Mouse (Mus musculus): ENCODE data around the gene Dusp7.

Gene Dusp7

GRCm38 (mm10) chr9:106355217-106355974, 13.0 kb upstream of the Dusp7 start:
- no peak for DNase-seq (ENCODE audit: low spot score)

DNA sequence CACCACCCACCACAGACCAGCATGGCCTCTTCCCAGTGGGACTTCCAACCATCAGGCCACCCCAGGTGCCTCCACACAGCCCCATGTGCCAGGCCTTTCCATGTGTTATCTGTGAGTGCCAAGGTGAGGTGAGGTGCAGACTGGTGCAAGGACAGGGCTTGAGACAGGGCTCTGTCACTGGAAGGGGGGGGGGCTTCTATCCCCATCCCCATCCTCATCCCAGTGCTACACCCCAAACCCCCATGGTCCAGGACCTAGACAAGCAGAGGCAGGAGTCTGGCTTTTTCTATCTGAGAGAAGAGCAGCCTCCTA, 12.5 kb upstream of the Dusp7 start:
- no peak for DNase-seq (ENCODE audit: low spot score)

DNA sequence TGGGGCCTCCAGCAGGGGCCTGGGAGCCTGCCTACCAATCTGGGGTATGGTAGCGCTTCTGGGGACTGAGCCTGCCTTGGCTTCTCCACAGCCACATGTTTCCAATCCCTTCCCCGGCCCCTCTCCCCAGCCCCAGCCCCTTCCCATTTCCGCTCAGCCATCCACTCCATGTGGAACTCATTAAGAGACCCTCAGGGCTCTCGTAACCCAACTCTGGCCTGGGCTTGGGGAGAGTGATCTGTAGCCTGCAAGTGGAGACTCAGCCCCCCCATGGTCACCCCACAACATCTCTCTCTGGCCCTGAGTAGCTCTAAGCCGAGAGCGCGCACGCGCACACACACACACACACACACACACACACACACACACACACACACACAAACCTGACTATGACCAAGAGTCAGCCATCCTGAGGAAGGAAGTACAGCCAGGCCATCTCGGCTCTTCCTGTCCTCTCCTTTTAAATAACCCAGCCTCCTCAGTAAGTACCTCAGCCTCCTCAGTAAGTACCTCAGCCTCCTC, 12.0 kb upstream of the Dusp7 start:
- DNase-seq (ENCODE audit: low spot score) = no peak

DNA sequence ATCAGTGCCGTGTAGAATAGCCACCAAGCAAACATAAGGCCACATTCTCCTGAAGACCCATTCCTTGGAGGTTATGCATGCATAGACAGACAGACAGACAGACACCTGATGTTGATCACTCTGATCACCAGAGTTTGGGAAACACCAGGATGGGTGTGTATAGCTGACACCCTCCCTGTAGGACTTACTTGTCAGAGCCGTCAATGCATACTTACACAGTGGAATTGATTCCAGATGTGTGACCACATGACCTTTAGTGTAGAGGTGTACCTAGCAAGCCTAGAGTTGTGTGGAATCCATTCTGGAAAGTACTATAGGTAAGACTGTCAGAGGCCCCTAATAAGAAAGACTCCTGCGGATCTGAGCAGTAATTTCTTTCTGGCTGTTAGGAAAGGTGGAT, 11.3 kb upstream of the Dusp7 start:
- no peak for DNase-seq (ENCODE audit: low spot score)

- no peak for DNase-seq (ENCODE audit: low spot score)
Observed at GRCm38 (mm10) chr9:106359297-106359696, 9.1 kb upstream of the Dusp7 start.

GRCm38 (mm10) chr9:106361140-106361539, 7.3 kb upstream of the Dusp7 start:
- DNase-seq (ENCODE audit: low spot score) = no peak

GRCm38 (mm10) chr9:106365333-106365732, 3.1 kb upstream of the Dusp7 start:
- no peak for DNase-seq (ENCODE audit: low spot score)

DNA sequence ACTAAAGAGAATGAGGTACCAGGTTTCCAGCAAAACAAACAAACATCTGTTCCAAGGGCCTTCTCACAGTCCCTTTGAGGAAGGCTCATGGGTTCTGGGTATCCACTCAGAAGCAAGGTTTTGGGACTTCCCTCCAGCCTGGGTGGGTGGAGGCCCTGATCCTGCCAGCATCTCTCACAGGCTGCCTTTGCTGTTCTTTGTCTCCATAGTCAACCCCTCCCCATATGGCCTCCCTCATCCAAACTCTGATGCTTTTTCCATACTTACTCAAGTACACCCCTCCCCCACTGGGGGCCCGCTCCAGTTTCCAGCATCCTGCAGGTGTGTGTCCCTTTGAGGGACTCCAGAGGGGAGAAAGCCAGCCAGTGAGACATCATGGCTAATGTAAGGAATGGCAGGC, 2.2 kb upstream of the Dusp7 start:
- DNase-seq (ENCODE audit: low spot score) = no peak

DNA sequence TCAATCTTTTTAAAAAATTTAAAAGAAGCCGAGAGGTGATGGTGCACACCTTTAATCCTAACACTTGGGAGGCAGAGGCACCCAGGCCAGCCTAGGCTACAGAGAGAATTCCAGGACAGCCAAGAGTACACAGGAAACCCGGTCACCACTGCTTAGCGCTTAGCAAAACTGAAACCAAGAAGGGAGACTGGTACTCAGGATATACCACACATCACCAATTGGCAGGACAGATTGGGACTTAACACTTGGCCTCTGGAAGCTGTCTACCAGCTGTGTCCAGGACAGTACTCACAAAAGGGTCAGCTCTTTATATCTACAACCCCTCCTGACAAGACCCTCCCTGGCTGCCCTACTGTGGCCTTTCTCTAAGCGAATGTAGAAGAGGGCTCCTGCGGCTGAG, 1.4 kb upstream of the Dusp7 start:
- DNase-seq (ENCODE audit: low spot score) = no peak

- peak; percentile 90 for DNase-seq (ENCODE audit: low spot score)
Observed at GRCm38 (mm10) chr9:106367592-106368111, 780 bp upstream of the Dusp7 start.

GRCm38 (mm10) chr9:106368831-106369501, 534 bp downstream of the Dusp7 start:
- DNase-seq (ENCODE audit: low spot score) = no peak

DNA sequence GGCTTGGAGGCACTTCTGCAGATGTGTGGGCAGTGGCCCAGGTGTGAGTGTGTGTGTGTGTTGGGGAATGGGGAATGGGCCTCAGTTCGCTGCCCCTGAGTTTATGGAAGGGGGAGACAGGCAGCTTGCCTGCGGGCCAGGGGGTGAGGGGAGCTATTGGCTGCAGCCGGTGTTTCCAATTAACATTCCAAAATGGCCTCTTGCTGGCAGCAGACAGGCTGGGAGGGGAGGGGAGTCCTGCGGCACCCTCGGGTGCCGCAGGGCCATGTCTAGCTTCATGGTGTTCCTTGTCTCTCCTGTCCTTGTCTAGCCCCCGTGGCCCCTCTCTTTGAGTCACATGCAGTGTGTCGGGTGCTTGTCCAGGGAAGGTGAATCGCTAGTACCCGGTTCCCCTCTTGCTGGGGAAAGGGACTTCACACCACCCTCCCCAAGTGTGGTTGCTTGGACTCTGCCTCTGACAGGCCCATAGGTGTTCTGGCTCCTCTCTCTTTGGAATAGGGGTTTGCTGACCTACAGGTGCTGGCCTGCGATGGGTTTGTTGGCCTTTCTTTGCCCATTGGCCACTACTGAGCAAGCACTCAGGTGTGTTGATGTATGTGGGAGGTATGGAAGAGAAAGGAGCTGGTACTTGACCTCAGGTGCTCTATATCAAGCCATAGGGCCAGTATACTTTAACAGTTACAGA, 1.5 kb downstream of the Dusp7 start:
- no peak for DNase-seq (ENCODE audit: low spot score)

- DNase-seq (ENCODE audit: low spot score) = no peak
Observed at GRCm38 (mm10) chr9:106370620-106371383, 2.4 kb downstream of the Dusp7 start.

DNA sequence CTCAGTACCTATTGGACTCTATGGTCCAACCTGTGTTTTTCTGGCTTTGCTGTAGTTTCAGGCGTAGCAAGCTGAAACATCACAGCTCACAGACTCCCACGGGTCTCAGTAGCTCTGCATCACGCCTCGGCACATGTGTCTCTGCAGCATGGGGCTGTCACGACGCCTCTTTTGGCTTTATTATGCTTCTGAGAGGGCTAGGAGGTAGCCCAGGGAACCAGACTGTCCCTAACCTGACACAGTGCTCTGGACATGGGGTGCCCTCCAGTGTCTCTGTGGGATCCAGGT, 2.9 kb downstream of the Dusp7 start:
- DNase-seq (ENCODE audit: low spot score) = no peak

- DNase-seq (ENCODE audit: low spot score) = no peak
Observed at GRCm38 (mm10) chr9:106371776-106372175, 3.3 kb downstream of the Dusp7 start.

DNA sequence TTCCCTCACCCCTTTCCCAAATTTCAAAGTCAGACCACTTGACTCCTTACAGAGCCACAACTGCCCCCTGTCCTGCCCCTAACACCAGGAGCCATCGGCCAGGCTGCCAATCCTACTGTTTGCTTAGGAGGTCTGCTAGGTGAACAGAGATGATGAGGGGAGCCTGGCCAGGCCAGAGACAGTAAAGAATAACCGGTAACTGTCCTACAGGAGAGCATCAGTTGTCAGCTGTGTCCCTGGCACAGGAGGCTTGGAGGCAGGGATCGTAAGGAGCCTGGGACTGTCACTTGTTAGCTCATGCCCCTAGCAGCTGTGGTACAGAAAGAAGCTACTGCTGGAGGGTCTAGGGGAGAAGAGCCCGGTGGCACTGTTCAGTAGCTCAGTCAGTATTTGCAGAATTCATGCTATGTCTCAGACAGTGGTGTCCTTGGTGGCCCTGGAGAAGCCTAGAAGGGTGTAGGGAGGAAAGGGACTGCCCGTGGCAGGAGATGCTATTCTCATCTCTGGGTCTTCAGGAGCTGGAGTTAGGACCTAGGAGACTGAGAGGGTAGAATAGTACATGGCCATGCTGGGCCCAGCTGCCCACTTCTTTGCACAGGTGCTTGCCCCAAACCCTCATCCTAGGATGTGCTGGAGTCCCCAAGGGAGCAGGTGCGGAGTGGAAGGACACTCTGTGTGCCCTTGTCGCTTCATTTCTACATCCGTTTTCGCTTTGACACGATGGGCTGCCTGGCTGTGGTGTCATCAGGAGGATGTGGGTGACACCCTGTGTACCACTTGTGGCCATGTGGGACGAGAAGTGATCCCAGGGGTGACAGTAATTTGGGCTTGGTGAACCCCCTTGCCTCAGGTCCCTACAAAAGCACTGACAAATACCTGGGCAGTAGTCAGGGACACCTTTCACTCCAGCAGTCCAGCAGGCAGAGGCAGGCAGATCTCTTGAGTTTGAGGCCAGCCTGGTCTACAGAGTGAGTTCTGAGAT, 4.3 kb downstream of the Dusp7 start:
- no peak for DNase-seq (ENCODE audit: low spot score)

DNA sequence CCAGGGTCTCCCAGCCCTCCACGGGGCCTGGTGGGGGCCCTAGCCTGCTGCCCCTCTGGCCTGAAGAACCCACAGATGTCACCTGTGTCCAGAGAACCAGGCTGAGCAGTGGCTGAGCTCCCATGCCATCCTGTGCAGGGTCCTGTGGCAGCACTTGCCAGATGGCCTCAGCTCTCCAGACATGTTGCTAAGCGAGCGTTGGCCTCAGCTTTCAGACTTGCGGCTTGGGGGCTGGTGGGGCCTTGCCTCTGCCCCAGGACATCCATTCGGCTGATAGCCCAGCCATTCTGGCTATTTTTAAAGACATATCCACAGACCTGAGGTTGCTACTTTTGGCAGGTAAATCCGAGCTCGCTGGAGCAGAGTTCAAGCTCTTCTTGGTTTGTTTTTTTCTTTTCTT, 5.5 kb downstream of the Dusp7 start:
- DNase-seq (ENCODE audit: low spot score) = no peak

DNA sequence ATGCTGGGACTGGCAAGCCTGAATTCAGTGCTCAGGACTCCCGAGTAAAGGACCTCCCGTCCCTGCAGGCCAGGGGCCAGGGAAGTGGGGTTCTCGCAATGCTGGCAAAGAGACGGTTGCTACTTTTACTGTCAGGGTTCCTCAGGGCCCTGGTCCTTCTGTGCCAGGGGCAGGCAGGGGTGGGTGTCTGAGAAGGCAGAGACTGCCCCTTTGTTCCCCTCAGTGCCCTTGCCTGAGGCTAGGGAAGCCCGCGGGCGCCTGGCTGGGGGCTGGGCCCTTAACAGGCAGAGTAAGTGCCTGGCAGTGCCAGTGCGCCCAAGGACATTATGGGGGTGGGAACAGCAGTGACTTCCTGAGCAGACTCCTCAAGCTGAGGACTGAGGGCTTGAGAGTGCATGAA, 8.8 kb downstream of the Dusp7 start:
- no peak for DNase-seq (ENCODE audit: low spot score)

DNA sequence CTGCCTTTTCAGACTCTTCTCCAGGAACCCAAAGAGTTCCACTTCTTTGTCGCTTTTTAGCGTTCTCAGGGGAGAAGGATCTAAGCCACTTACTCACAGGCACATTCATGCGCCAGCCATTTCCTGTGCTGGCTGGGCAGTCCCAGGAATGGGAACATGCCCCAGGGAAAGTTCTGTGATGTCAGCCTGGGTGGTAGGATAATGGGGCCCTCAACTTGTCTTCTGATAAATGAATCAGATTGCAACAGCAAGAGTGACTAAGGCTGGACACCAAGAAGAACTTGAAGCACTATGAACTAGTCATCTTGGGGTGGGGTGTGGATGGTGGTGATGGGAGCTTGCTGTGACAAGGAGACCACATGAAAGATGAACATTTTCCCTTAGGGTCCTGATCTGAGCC, 9.6 kb downstream of the Dusp7 start:
- DNase-seq (ENCODE audit: low spot score) = no peak

GRCm38 (mm10) chr9:106378753-106379152, 10.3 kb downstream of the Dusp7 start:
- DNase-seq (ENCODE audit: low spot score) = no peak

DNA sequence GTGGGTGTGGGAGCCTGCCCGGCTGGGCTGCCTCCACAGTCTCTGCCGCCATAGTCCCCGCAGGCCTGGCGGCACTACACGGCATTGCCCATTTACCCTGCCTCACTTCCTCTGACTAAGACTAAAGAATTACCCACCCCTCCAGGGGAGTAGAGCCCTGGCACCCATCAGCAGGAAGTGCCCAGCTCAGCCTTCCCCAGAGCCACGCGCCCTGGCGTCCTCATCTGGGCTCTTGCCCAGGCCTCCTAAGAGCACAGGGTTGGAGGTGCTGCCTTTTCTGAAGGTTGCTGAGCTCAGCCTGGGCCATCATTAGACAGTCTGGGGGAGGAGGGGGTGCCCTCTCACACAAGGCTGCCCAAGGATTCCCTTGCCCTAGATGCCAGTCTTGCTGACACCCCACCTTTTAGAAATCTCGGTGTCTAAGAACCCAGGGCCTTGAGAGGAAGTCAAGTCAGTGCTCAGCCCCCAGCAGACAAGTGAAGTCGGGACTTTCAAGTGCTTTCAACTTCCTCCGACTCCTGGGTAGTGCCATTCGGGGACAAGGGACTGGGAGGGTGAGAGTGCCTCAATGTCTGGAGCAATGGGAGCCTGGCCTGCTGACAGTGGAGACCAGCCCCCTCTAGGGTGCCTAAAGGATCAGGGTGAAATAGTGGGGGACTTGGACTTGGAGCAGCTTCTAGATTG, 17.9 kb downstream of the Dusp7 start:
- no peak for DNase-seq (ENCODE audit: low spot score)
